Mouse (Mus musculus): ENCODE measurements around the gene Hyal2. TPM values are rescaled to one million over a fixed set of nuclear protein-coding genes. Genes with fewer than 3 reads are reported as not detected.
"Not testable (repeated sequence)": the region's sequence is repeated elsewhere in the genome, so short reads cannot be mapped to it uniquely, and the experiment has no call there.

Hyal2 gene
- polyA plus RNA-seq, 1 experiment = 14.2 TPM

GRCm38 (mm10) chr9:107571534-107572326 lies 4.0 kb downstream of the Hyal2 start:
- Histone ChIP-seq H3K27ac (replicated peaks; ENCODE audit: low read depth, low read length) (peak overlapping the region; percentile 47), H3K4me3 (ENCODE audit: insufficient read depth, low read depth, low read length) (peak overlapping the region; percentile 87), H3K4me1 (ENCODE audit: control insufficient read depth, insufficient read depth, insufficient read length, low read length) (peaks cover 27% of the 10 kb centered on the region)

GRCm38 (mm10) chr9:107572327-107572662 lies 4.5 kb downstream of the Hyal2 start:
- Histone ChIP-seq H3K4me3 (ENCODE audit: insufficient read depth, low read depth, low read length) (no peak overlapping the region), H3K27ac (replicated peaks; ENCODE audit: low read depth, low read length) (no peak overlapping the region), H3K4me1 (ENCODE audit: control insufficient read depth, insufficient read depth, insufficient read length, low read length) (peaks cover 28% of the 10 kb centered on the region)

- peaks cover 26% of the 10 kb centered on the region for H3K4me1 ChIP-seq (ENCODE audit: control insufficient read depth, insufficient read depth, insufficient read length, low read length)
- H3K4me3 ChIP-seq (ENCODE audit: insufficient read depth, low read depth, low read length); H3K27ac ChIP-seq (replicated peaks; ENCODE audit: low read depth, low read length): not testable (repeated sequence)
Measured at GRCm38 (mm10) chr9:107573774-107574173, 6.0 kb downstream of the Hyal2 start.

- Histone ChIP-seq H3K27ac (replicated peaks; ENCODE audit: low read depth, low read length) (peak overlapping the region; percentile 48; the same call in 1 of the 2 replicates), H3K4me3 (ENCODE audit: insufficient read depth, low read depth, low read length) (no peak overlapping the region), H3K4me1 (ENCODE audit: control insufficient read depth, insufficient read depth, insufficient read length, low read length) (peaks cover 18% of the 10 kb centered on the region)
Measured at GRCm38 (mm10) chr9:107575579-107576356, 8.0 kb downstream of the Hyal2 start.

- peaks cover 11% of the 10 kb centered on the region; the same call in 1 of the 2 replicates for H3K4me1 ChIP-seq (ENCODE audit: control insufficient read depth, insufficient read depth, insufficient read length, low read length)
- H3K4me3 ChIP-seq (ENCODE audit: insufficient read depth, low read depth, low read length) = peak within 1 kb of the TSS; percentile 71
- peak within 1 kb of the TSS; percentile 56 for H3K27ac ChIP-seq (replicated peaks; ENCODE audit: low read depth, low read length)
Measured at GRCm38 (mm10) chr9:107576357-107577107, 8.8 kb downstream of the Hyal2 start, which contains the start of gene Hyal1. TSS of gene Hyal1 (plus strand) at chr9:107576927.

GRCm38 (mm10) chr9:107577871-107578270 lies 10.1 kb downstream of the Hyal2 start:
- peak overlapping the region; percentile 71 for H3K4me3 ChIP-seq (ENCODE audit: insufficient read depth, low read depth, low read length)
- peak overlapping the region; percentile 57 for H3K27ac ChIP-seq (replicated peaks; ENCODE audit: low read depth, low read length)
- peaks cover 9% of the 10 kb centered on the region; the same call in 1 of the 2 replicates for H3K4me1 ChIP-seq (ENCODE audit: control insufficient read depth, insufficient read depth, insufficient read length, low read length)

- Histone ChIP-seq H3K4me1 (ENCODE audit: control insufficient read depth, insufficient read depth, insufficient read length, low read length) (peaks cover 9% of the 10 kb centered on the region; the same call in 1 of the 2 replicates), H3K4me3 (ENCODE audit: insufficient read depth, low read depth, low read length) (peak within 1 kb of the TSS; percentile 71), H3K27ac (replicated peaks; ENCODE audit: low read depth, low read length) (peak within 1 kb of the TSS; percentile 57)
Measured at GRCm38 (mm10) chr9:107578587-107578986, 10.8 kb downstream of the Hyal2 start, which contains the start of gene Naa80. TSS of gene Naa80 (plus strand) at chr9:107578887.

- Histone ChIP-seq H3K4me1 (ENCODE audit: control insufficient read depth, insufficient read depth, insufficient read length, low read length) (peaks cover 9% of the 10 kb centered on the region; the same call in 1 of the 2 replicates), H3K4me3 (ENCODE audit: insufficient read depth, low read depth, low read length) (no peak overlapping the region), H3K27ac (replicated peaks; ENCODE audit: low read depth, low read length) (peak overlapping the region; percentile 30; the same call in 1 of the 2 replicates)
Measured at GRCm38 (mm10) chr9:107579023-107579900, 11.5 kb downstream of the Hyal2 start.

GRCm38 (mm10) chr9:107580501-107581317 lies 13.0 kb downstream of the Hyal2 start, which contains the start of gene Hyal3:
TSS of gene Hyal3 (plus strand) at chr9:107580818.
- H3K4me1 ChIP-seq (ENCODE audit: control insufficient read depth, insufficient read depth, insufficient read length, low read length) = peaks cover 9% of the 10 kb centered on the region; the same call in 1 of the 2 replicates
- peak within 1 kb of the TSS; percentile 86 for H3K27ac ChIP-seq (replicated peaks; ENCODE audit: low read depth, low read length)
- peak within 1 kb of the TSS; percentile 64 for H3K4me3 ChIP-seq (ENCODE audit: insufficient read depth, low read depth, low read length)

GRCm38 (mm10) chr9:107581584-107581983 lies 13.8 kb downstream of the Hyal2 start:
- H3K4me3 ChIP-seq (ENCODE audit: insufficient read depth, low read depth, low read length) = peak overlapping the region; percentile 64
- no peak overlapping the region for H3K27ac ChIP-seq (replicated peaks; ENCODE audit: low read depth, low read length)
- peaks cover 9% of the 10 kb centered on the region; the same call in 1 of the 2 replicates for H3K4me1 ChIP-seq (ENCODE audit: control insufficient read depth, insufficient read depth, insufficient read length, low read length)

GRCm38 (mm10) chr9:107582509-107583062 lies 14.8 kb downstream of the Hyal2 start:
- Histone ChIP-seq H3K27ac (replicated peaks; ENCODE audit: low read depth, low read length) (no peak overlapping the region), H3K4me1 (ENCODE audit: control insufficient read depth, insufficient read depth, insufficient read length, low read length) (peaks cover 5% of the 10 kb centered on the region; the same call in 1 of the 2 replicates), H3K4me3 (ENCODE audit: insufficient read depth, low read depth, low read length) (no peak overlapping the region)

GRCm38 (mm10) chr9:107583174-107583573 lies 15.4 kb downstream of the Hyal2 start:
- no peak overlapping the region for H3K27ac ChIP-seq (replicated peaks; ENCODE audit: low read depth, low read length)
- H3K4me3 ChIP-seq (ENCODE audit: insufficient read depth, low read depth, low read length) = no peak overlapping the region
- peaks cover 8% of the 10 kb centered on the region for H3K4me1 ChIP-seq (ENCODE audit: control insufficient read depth, insufficient read depth, insufficient read length, low read length)

GRCm38 (mm10) chr9:107586504-107586903 lies 18.8 kb downstream of the Hyal2 start:
- no peak overlapping the region for H3K4me3 ChIP-seq (ENCODE audit: insufficient read depth, low read depth, low read length)
- peaks cover 7% of the 10 kb centered on the region for H3K4me1 ChIP-seq (ENCODE audit: control insufficient read depth, insufficient read depth, insufficient read length, low read length)
- no peak overlapping the region for H3K27ac ChIP-seq (replicated peaks; ENCODE audit: low read depth, low read length)

All from brown adipose tissue, adult 24 weeks (tissue).